Mouse (Mus musculus): Measurements from ENCODE around the gene P2ry2. TPM values are rescaled to one million over a fixed set of nuclear protein-coding genes. Genes with fewer than 3 reads are reported as not detected.

The P2ry2 gene
- total and polyA plus RNA-seq, 3 experiments = 0.87 to 1.7 (median 1.4) TPM

- Histone ChIP-seq H3K27me3 (replicated peaks) (no peaks in the 10 kb centered on the region), H3K36me3 (replicated peaks in 1 of 2; ENCODE audit: control insufficient read depth in 1 of 2, insufficient read depth in 1 of 2, low read length in 1 of 2) (no peaks in the 10 kb centered on the region), H3K4me3 (replicated peaks in 1 of 3; ENCODE audit: low read depth in 2 of 3, low read length in 2 of 3, poor library complexity in 1 of 3) (no peak overlapping the region), H3K4me1 (ENCODE audit: control insufficient read depth in 1 of 2, insufficient read depth in 2 of 2) (peaks cover 17 to 30% of the 10 kb centered on the region in 2 experiments), H3K9me3 (replicated peaks; ENCODE audit: low read length) (no peaks in the 10 kb centered on the region), H3K79me2 (replicated peaks; ENCODE audit: control insufficient read depth, extremely low read depth, insufficient read depth, poor library complexity, severe bottlenecking) (no peaks in the 10 kb centered on the region), H3K4me2 (ENCODE audit: insufficient read depth, low read depth, poor library complexity, severe bottlenecking) (peak overlapping the region; percentile 61; the same call in 1 of the 2 replicates), H3K27ac (ENCODE audit: insufficient read depth, low read depth) (peak overlapping the region; percentile 7; the same call in 1 of the 2 replicates), H3K9ac (ENCODE audit: insufficient read depth, low read depth) (0 out of 2 replicates have a peak overlapping the region, but pooled peaks have one; percentile 34)
- TF ChIP-seq ZC3H11A (IDR thresholded peaks at IDR 0.05; ENCODE audit: low read depth, low read length) = no peak
- no peak for TF ChIP-seq ELF1 (IDR thresholded peaks at IDR 0.05; ENCODE audit: low read depth, low read length)
- no peak for TF ChIP-seq SIN3A (IDR thresholded peaks at IDR 0.05; ENCODE audit: low read length)
- no peak for TF ChIP-seq EP300 (IDR thresholded peaks at IDR 0.05; ENCODE audit: low read length)
- TF ChIP-seq PAX5 (IDR thresholded peaks at IDR 0.05; ENCODE audit: low read length) = no peak
- no peak for TF ChIP-seq MEF2A (IDR thresholded peaks at IDR 0.05; ENCODE audit: borderline replicate concordance, low read depth, low read length)
- no peak for TF ChIP-seq ZMIZ1 (IDR thresholded peaks at IDR 0.05; ENCODE audit: low read depth, low read length)
- TF ChIP-seq JUN (IDR thresholded peaks at IDR 0.05; ENCODE audit: insufficient read depth, low read depth, low read length) = no peak
- TF ChIP-seq HCFC1 (IDR thresholded peaks at IDR 0.05; ENCODE audit: low read depth, low read length) = no peak
- TF ChIP-seq UBTF (IDR thresholded peaks at IDR 0.05; ENCODE audit: low read depth, low read length) = no peak
- TF ChIP-seq POLR2A (IDR thresholded peaks at IDR 0.05; ENCODE audit: low read depth, low read length) = no peak
- in situ Hi-C loops (cut with MboI; ENCODE audit: low pct_ligation_motif_present, low pct_unique_long_range_greater_than_20kb, low sequenced_read_pairs) (loop anchor here (10.0 kb wide), 1 partner anchor 54 kb away; no protein-coding TSS in a partner anchor), dilution Hi-C loops (cut with MboI; ENCODE audit: extremely low pct_ligation_motif_present, extremely low pct_unique_long_range_greater_than_20kb, low sequenced_read_pairs) (no loop called here)
- DNase-seq (ENCODE audit: extremely low read depth) = peak; percentile 39
Observed at GRCm38 (mm10) chr7:100990636-100991311, 21.9 kb downstream of the P2ry2 start.

GRCm38 (mm10) chr7:100988092-100988491, 24.6 kb downstream of the P2ry2 start:
- H3K27me3 ChIP-seq (replicated peaks) = no peaks in the 10 kb centered on the region
- no peaks in the 10 kb centered on the region for H3K9me3 ChIP-seq (replicated peaks; ENCODE audit: low read length)
- dilution Hi-C loops (cut with MboI; ENCODE audit: extremely low pct_ligation_motif_present, extremely low pct_unique_long_range_greater_than_20kb, low sequenced_read_pairs) (no loop called here), in situ Hi-C loops (cut with MboI; ENCODE audit: low pct_ligation_motif_present, low pct_unique_long_range_greater_than_20kb, low sequenced_read_pairs) (no loop called here)
- no peak overlapping the region for H3K9ac ChIP-seq (ENCODE audit: insufficient read depth, low read depth)
- H3K4me1 ChIP-seq (ENCODE audit: control insufficient read depth in 1 of 2, insufficient read depth in 2 of 2) = peaks cover 21 to 39% of the 10 kb centered on the region in 2 experiments
- no peaks in the 10 kb centered on the region for H3K79me2 ChIP-seq (replicated peaks; ENCODE audit: control insufficient read depth, extremely low read depth, insufficient read depth, poor library complexity, severe bottlenecking)
- peak; percentile 76 for DNase-seq (ENCODE audit: extremely low read depth)
- no peak overlapping the region for H3K4me3 ChIP-seq (replicated peaks in 1 of 3; ENCODE audit: low read depth in 2 of 3, low read length in 2 of 3, poor library complexity in 1 of 3)
- no peak overlapping the region for H3K27ac ChIP-seq (ENCODE audit: insufficient read depth, low read depth)
- peak; percentile 94 for TF ChIP-seq RAD21 (IDR thresholded peaks at IDR 0.05; ENCODE audit: low read depth, low read length)
- no peak for TF ChIP-seq ELF1 (IDR thresholded peaks at IDR 0.05; ENCODE audit: low read depth, low read length)
- TF ChIP-seq HCFC1 (IDR thresholded peaks at IDR 0.05; ENCODE audit: low read depth, low read length) = no peak
- 0 out of 2 replicates have a peak, but pooled peaks have one; percentile 24 for TF ChIP-seq MYC (IDR thresholded peaks at IDR 0.05; ENCODE audit: low read depth, low read length)
- no peak for TF ChIP-seq MAFK (IDR thresholded peaks at IDR 0.05; ENCODE audit: insufficient replicate concordance, low read length)
- no peak for TF ChIP-seq GABPA (IDR thresholded peaks at IDR 0.05; ENCODE audit: insufficient replicate concordance, low read depth, low read length)
- no peak for TF ChIP-seq MAZ (IDR thresholded peaks at IDR 0.05; ENCODE audit: low read depth, low read length)
- TF ChIP-seq CTCF (conservative IDR thresholded peaks at IDR 0.05 in 1 of 2, IDR thresholded peaks at IDR 0.05 in 1 of 2; ENCODE audit: low read depth in 2 of 2, low read length in 2 of 2) = peak; percentile 52 to 89
- no peak for TF ChIP-seq UBTF (IDR thresholded peaks at IDR 0.05; ENCODE audit: low read depth, low read length)
- peak; percentile 96 for TF ChIP-seq SMC3 (IDR thresholded peaks at IDR 0.05; ENCODE audit: low read depth, low read length)
- TF ChIP-seq RCOR1 (conservative IDR thresholded peaks at IDR 0.05; ENCODE audit: low read depth, low read length) = no peak
- peak; percentile 52; the same call in 1 of the 2 replicates for TF ChIP-seq SIN3A (IDR thresholded peaks at IDR 0.05; ENCODE audit: low read length)
- no peak for TF ChIP-seq IRF4 (IDR thresholded peaks at IDR 0.05; ENCODE audit: low read depth, low read length)
- TF ChIP-seq ZNF384 (IDR thresholded peaks at IDR 0.05; ENCODE audit: low read depth, low read length) = peak; percentile 41; the same call in 1 of the 2 replicates
- no peak for TF ChIP-seq TCF12 (IDR thresholded peaks at IDR 0.05; ENCODE audit: low read depth, low read length)
- TF ChIP-seq KAT2A (IDR thresholded peaks at IDR 0.05; ENCODE audit: insufficient replicate concordance, low read length) = no peak
- peak; percentile 37; the same call in 1 of the 2 replicates for TF ChIP-seq NELFE (IDR thresholded peaks at IDR 0.05; ENCODE audit: low read depth, low read length)
- TF ChIP-seq PAX5 (IDR thresholded peaks at IDR 0.05; ENCODE audit: low read length) = no peak
- TF ChIP-seq ZC3H11A (IDR thresholded peaks at IDR 0.05; ENCODE audit: low read depth, low read length) = peak; percentile 90
- TF ChIP-seq E2F4 (IDR thresholded peaks at IDR 0.05; ENCODE audit: insufficient replicate concordance, low read depth, low read length) = no peak
- H3K4me2 ChIP-seq (ENCODE audit: insufficient read depth, low read depth, poor library complexity, severe bottlenecking) = no peak overlapping the region
- H3K36me3 ChIP-seq (replicated peaks in 1 of 2; ENCODE audit: control insufficient read depth in 1 of 2, insufficient read depth in 1 of 2, low read length in 1 of 2) = no peaks in the 10 kb centered on the region
